ENCODE assay signal across 8 mouse cellular contexts in genomic region chr10:127059968-127060916, GRCm38 (mm10). TPM values are rescaled to one million over a fixed set of nuclear protein-coding genes. Genes with fewer than 3 reads are reported as not detected.
DNase-seq lines count a peak whose midpoint lies in the region; ATAC-seq lines count a peak whose summit lies in the region.

March9 (minus strand) TSS chr10:127060184.

- H3K27me3 ChIP-seq in heart, embryonic 16.5 days (ENCODE audit: control insufficient read depth, insufficient read depth, low read length): peaks cover 13% of the 10 kb centered on the region
- peaks cover 53% of the 10 kb centered on the region for H3K27me3 ChIP-seq in liver, embryonic 16.5 days (ENCODE audit: control insufficient read depth, insufficient read depth, low read depth, low read length)
- H3K27me3 ChIP-seq in neural tube, embryonic 15.5 days (replicated peaks): no peaks in the 10 kb centered on the region

- H3K9ac ChIP-seq in heart, embryonic 16.5 days (ENCODE audit: low read length): peak within 1 kb of the TSS; percentile 78
- peak within 1 kb of the TSS; percentile 46 for H3K9ac ChIP-seq in liver, embryonic 16.5 days (ENCODE audit: low read depth, low read length)
- H3K9ac ChIP-seq in neural tube, embryonic 15.5 days (replicated peaks): peak within 1 kb of the TSS; percentile 96

- H3K4me1 ChIP-seq in heart, embryonic 16.5 days (ENCODE audit: control insufficient read depth, insufficient read depth, low read length): peaks cover 13% of the 10 kb centered on the region
- H3K4me1 ChIP-seq in liver, embryonic 16.5 days (ENCODE audit: control insufficient read depth, low read depth, low read length): peaks cover 21% of the 10 kb centered on the region
- peaks cover 60% of the 10 kb centered on the region for H3K4me1 ChIP-seq in neural tube, embryonic 15.5 days

- no peak within 1 kb of the TSS for H3K27ac ChIP-seq in heart, embryonic 16.5 days (ENCODE audit: low read length)
- H3K27ac ChIP-seq in liver, embryonic 16.5 days (ENCODE audit: low read length): no peak within 1 kb of the TSS
- H3K27ac ChIP-seq in neural tube, embryonic 15.5 days (replicated peaks): peak within 1 kb of the TSS; percentile 96

- H3K36me3 ChIP-seq in heart, embryonic 16.5 days (ENCODE audit: control insufficient read depth, insufficient read depth): peaks cover 5% of the 10 kb centered on the region
- peaks cover 5% of the 10 kb centered on the region for H3K36me3 ChIP-seq in liver, embryonic 16.5 days (ENCODE audit: control insufficient read depth, insufficient read depth)
- H3K36me3 ChIP-seq in neural tube, embryonic 15.5 days: peaks cover 33% of the 10 kb centered on the region

- peak within 1 kb of the TSS; percentile 94 for H3K4me2 ChIP-seq in heart, embryonic 16.5 days (ENCODE audit: low read depth, low read length)
- H3K4me2 ChIP-seq in liver, embryonic 16.5 days (ENCODE audit: low read depth, low read length): peak within 1 kb of the TSS; percentile 87
- H3K4me2 ChIP-seq in neural tube, embryonic 15.5 days: peak within 1 kb of the TSS; percentile 81

- WGBS in heart, embryonic 16.5 days: 2% methylated on average over 52 of the region's 72 CpGs
- WGBS in liver, embryonic 16.5 days (ENCODE audit: insufficient replicate concordance): under 1% methylated on average over 53 of the region's 72 CpGs
- WGBS in neural tube, embryonic 15.5 days: under 1% methylated on average over 48 of the region's 72 CpGs

- ATAC-seq in heart, embryonic 16.5 days (replicated peaks; ENCODE audit: extremely low read depth, insufficient read depth, low FRiP score): no peak
- ATAC-seq in liver, embryonic 16.5 days (ENCODE audit: low read depth): no peak
- peak; percentile 48 for ATAC-seq in neural tube, embryonic 15.5 days (ENCODE audit: low FRiP score)

- no peaks in the 10 kb centered on the region for H3K9me3 ChIP-seq in heart, embryonic 16.5 days (replicated peaks; ENCODE audit: control insufficient read depth, low read length)
- no peaks in the 10 kb centered on the region for H3K9me3 ChIP-seq in liver, embryonic 16.5 days (replicated peaks; ENCODE audit: control insufficient read depth, low read length)
- no peaks in the 10 kb centered on the region for H3K9me3 ChIP-seq in neural tube, embryonic 15.5 days (replicated peaks)

- peak within 1 kb of the TSS; percentile 63 for H3K4me3 ChIP-seq in heart, embryonic 16.5 days (ENCODE audit: low read length)
- peak within 1 kb of the TSS; percentile 62 for H3K4me3 ChIP-seq in liver, embryonic 16.5 days (ENCODE audit: low read depth, low read length)
- H3K4me3 ChIP-seq in neural tube, embryonic 15.5 days (replicated peaks): peak within 1 kb of the TSS; percentile 83

- DNase-seq in A20 (ENCODE audit: low read depth, low spot score): peak; percentile 91
- peak; percentile 70 for DNase-seq in NIH3T3 (ENCODE audit: low read depth)
- peak; percentile 88 to 95 for DNase-seq in cerebellum, postnatal 25 days
- DNase-seq in kidney, postnatal 4 days: peak; percentile 79 to 86
- peak; percentile 89 for DNase-seq in thymus, postnatal 14 days

RNA-seq across cellular contexts. Expression of gene March9, which starts in this region (rescaled TPM):
- polyA plus RNA-seq in heart, embryonic 16.5 days (2015; fragmentation: Nextera tagmentation; extraction: Ambion mirVana): 0.12 and 0.32 TPM in 2 replicates
- not detected in 2 replicates for polyA plus RNA-seq in liver, embryonic 16.5 days (2015; fragmentation: Nextera tagmentation; extraction: Ambion mirVana)
- polyA plus RNA-seq in neural tube, embryonic 15.5 days (2015; fragmentation: Nextera tagmentation; extraction: Ambion mirVana): 5.9 and 7.4 TPM in 2 replicates

Comparison
In these comparisons a context has a peak if more than half of its experiments do, and no peak if none do; other contexts are left out.
1. H3K9ac ChIP-seq: peak in every context shown above with its lines; median percentile 96 in neural tube, embryonic 15.5 days; 78 in heart, embryonic 16.5 days; 46 in liver, embryonic 16.5 days.